Mouse (Mus musculus) right cerebral cortex, postnatal 36 days (tissue): ENCODE measurements around the gene Sec61g.
A peak's percentile ranks its signal among the peaks of the same experiment; 100 is the strongest.
"Not testable (repeated sequence)": the region's sequence is repeated elsewhere in the genome, so short reads cannot be mapped to it uniquely, and the experiment has no call there.

ENCODE experiments used
- DNase-seq, 2 experiments: peaks; one replicate each; pipeline ENCODE4 v3.0.0; 2022; ENCODE audit warnings: low spot score in 2 of 2, mixed read lengths in 1 of 2

The Sec61g gene

DNA sequence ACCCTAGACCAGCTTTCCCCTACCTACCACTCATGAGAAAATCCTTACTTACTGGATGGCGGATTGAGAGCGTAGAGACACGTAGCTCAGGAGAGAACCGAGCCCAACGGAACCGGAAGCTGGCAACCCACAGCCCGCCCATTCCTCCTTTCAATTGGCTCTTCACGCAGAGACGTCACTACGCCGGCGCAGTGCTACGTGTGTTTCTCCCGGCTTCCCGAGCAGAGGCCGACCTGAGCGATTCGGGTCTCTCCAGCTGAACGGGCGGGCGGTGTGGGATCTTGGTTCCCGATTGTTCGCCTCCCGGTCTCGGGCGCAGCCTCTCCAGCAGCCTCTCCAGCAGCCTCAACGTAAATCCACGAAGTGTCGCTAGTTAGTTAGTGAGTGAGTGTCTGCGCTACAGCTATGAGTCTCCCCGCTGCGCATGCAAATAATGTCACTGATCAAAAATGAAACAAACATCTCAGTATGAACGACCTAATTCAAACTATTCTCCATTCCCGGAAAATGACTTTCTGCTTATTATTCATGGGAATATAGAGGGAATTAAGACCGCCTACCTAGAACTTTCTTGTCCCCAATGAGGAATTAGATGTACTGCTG lies at the start of gene Sec61g:
Gene Sec61g (minus strand): TSS at position 433 of the 603 bp plus-strand sequence.
- peak; percentile 92 to 93 for DNase-seq

DNA sequence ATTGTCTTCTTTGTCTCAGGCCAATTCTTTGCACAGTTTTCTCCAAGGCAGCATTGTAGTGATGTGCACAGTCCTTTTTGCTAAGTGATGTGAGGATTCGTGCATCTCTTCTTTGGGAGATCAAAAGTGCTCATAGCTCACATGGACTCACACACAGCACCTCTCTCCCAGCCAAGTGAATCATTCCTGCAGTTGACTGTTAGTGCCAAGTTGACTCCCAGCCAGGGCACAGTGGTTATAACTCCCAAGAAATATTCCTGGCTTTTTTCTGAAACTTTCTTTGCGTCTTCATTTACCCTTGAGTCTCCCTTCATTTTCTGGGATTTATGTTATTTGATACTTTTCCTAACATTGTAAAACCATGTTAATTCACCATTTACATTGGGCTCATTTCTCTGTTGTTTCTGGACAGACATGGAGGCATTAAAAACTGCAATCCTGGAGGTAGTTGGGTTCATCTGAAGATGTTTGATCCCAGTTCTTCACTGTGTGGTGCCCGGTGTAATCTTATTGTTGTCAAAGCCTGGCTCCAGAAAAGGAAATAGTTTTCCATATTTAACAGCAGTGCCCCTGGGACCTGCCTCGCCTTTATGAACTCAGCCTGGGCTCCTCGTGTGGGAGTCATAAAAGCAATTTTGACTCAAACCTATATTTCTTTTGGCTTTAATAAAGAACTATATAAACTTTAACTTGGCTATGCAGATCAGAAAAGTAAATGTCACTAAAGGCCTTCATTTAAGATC lies 38.3 kb upstream of the Sec61g start:
- no peak for DNase-seq

- no peak for DNase-seq
These were observed 29.1 kb upstream of the Sec61g start for GRCm38 (mm10) chr11:16537379-16537778.

DNA sequence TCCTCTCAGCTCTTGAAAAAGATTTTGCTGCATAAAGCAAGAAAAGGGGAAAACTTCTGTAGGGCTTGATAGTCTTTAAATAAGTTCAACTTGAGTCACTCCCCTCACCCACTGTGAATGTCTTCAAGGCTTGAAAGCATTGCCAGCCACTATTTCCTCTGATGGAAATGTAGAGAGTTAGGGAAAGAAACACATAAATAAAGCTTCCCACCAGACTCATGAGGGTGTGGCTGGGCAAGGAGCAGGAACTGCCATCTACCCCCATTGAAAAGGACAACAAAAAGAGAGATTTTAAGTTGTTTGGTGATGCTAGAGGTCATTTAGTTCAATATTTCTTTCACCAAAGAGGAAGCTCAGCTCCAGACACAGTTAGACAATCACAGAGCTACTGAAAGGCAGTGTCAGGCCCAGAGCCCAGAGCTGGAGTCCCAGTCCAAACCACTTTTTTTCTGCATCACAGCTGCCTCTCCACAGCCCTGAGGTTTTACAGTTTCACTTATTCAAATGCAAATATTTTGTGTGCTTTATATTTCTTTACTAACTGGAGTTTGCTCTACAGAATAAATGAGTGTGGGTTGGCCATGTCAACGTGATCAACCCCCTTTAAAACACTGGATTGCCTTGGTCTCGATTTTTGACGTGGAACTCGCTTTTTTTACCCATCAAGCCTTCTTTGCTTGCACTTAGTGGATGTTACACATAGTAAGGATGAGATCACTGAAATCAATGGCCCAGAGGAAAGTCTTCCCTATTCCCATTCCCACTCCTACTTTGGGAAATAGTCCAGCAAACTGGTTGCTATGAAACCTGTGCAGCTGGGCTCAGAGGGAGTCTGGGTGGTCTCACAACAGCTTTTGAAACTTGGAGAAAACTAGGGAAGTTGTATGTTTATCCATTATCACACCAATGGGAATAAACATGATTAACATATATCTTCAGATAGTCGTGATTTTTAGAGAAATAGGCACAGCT lies 26.6 kb upstream of the Sec61g start:
- no peak for DNase-seq

DNA sequence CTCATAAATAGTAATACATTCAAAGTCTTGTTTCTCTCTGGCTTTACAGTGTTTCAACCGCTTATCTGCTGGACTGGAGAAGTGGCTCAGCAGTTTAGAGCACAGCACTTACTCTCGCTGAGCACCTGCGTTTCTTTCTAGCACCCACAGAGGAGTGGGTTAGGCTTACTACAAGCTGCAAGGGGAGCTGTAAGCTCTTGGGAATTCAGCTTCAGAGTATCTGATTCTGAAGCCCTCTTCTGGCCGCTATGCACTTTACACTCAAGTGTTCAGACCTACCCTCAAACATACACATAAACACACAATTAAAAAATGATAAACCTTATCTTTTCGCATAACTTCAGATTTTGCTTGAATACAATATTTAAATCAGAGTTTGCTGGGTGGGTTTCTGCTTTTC lies 24.6 kb upstream of the Sec61g start:
- DNase-seq: no peak

- no peak for DNase-seq
These were observed 20.6 kb upstream of the Sec61g start for GRCm38 (mm10) chr11:16528909-16529308.

GRCm38 (mm10) chr11:16528391-16528790 lies 20.1 kb upstream of the Sec61g start:
- no peak for DNase-seq

DNA sequence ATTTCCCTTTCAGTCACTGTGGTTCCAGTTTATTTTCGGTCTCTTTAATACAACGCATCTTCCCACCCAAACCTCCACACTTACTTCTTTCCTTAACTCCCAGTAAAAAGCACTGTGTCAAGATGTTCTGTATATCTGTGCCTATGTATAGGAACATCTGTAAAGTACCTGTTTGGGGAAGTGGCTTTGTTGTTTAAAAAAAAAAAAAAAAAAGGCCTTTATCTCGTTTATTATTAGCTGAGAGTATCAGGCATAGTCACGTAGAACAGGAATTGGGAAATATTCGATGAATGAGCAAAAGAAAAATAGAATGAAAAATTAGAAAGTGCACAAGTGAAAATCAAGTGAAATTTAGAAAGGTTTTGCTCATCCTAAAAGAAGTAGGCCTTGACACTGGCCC lies 19.5 kb upstream of the Sec61g start:
- no peak for DNase-seq

DNA sequence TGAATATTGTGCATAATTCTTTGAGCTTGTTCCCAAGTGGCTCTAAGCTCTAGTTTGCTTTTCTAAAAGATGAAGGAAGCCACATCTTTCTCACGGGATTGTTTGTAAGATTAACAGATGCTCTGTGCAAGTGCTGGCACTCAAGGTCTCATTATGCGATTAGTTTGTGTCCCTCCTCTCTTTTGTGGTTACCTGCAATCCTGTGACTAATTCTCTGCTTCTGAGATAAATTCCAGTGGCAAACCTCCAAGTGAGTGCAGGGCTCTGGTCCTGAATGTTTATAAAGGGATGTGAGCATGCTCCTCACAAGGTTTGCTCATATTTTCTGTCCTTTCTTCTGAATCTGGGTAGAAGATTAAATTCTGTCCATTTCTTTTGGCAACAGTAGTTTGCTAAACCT lies 18.2 kb upstream of the Sec61g start:
- no peak for DNase-seq

GRCm38 (mm10) chr11:16525724-16526123 lies 17.4 kb upstream of the Sec61g start:
- no peak for DNase-seq

DNA sequence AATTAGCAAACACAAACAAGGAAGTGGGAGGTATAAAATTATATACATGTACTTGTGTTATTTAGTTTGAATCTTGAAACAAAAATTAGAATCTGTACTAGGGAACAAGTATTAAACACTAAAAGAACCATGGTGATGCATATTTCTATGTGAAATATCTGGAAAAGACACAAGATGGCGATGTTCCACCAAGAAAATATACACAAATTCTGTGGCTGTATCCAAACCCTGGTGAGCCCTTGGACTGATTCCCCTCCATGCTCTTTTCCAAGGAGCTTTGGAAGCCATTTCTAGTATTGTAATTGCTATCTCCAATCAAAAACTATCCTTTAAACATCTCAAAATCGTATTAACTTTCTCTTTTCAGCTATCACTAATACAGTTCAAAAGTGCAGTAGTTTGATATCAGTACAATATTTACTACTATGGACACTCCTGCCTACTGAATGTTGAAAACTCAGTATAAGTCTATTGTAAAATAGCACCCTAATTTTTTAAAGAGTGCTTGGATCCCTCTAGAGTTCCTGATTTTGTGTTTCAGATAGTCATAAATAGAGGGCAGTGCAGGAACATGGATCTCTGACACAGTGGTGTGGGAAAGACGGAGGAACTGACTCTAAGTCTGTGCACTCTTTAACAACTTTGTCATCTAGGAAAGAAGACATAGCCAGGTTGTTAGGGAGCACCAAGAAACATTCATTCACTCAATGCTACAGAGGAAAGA lies 16.8 kb upstream of the Sec61g start:
- DNase-seq: no peak

DNA sequence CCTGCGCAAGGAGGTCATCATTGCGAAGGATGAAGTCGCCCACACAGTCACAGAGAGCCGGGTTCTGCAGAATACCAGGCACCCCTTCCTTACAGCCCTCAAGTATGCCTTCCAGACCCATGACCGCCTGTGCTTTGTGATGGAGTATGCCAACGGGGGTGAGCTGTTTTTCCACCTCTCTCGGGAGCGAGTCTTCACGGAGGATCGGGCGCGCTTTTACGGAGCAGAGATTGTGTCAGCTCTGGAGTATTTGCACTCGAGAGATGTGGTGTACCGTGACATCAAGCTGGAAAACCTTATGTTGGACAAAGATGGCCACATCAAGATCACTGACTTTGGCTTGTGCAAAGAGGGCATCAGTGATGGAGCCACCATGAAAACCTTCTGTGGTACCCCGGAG lies 6.8 kb upstream of the Sec61g start:
- DNase-seq: not testable (repeated sequence)

- not testable (repeated sequence) for DNase-seq
These were observed 5.9 kb upstream of the Sec61g start for GRCm38 (mm10) chr11:16514221-16514620.

DNA sequence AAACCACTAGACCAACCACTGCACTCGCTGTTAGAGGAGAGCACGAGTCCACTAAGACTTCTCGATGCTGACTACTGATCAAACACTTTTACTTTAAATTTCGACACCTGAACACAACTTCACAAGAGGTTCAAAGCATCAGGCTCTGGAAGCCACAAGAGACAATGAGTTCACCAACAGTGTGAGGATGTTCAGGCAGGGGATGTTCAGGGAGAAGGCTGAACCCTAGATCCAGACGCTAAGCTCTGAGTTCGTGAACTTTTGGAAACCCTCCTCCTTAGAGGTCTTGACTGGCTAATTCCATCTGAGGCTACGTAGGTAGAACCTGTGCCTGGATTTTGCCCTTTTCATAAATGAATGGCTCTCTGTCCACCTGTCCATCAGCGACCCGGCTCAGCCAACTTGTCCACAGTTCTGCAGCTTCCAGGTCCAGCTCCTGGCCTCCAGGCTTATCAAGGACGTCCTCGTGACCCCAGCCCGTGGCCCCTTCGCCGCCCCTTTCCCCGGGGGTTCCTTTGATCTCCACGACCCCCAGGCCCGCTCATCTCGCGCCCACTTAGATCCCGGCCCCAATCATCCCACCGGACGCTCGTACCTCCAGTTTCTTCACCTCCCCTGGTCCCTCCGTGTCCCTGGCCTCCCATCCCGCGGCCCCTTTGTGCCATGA lies 766 bp downstream of the Sec61g start:
- DNase-seq: no peak

GRCm38 (mm10) chr11:16505999-16506398 lies 2.3 kb downstream of the Sec61g start:
- no peak for DNase-seq

DNA sequence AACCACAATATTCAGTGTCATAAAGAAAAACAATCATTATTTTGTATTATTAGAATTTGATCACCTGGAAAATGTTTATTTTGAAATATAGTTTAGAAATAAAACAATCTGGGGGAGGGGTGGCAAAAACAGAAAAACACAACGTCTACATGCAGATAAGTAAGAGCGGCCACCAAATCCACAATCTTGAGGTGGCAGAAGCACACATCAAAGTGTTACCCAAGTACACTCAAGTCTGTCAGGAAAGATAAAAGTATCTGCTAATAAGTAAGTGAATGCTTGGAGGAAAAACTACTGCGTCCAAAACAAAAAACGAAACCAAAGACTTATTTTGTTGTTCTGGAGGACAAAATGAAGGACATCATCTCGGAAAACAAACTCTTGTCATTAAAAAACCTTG lies 5.1 kb downstream of the Sec61g start:
- DNase-seq: no peak

GRCm38 (mm10) chr11:16502744-16503143 lies 5.5 kb downstream of the Sec61g start:
- DNase-seq: no peak

DNA sequence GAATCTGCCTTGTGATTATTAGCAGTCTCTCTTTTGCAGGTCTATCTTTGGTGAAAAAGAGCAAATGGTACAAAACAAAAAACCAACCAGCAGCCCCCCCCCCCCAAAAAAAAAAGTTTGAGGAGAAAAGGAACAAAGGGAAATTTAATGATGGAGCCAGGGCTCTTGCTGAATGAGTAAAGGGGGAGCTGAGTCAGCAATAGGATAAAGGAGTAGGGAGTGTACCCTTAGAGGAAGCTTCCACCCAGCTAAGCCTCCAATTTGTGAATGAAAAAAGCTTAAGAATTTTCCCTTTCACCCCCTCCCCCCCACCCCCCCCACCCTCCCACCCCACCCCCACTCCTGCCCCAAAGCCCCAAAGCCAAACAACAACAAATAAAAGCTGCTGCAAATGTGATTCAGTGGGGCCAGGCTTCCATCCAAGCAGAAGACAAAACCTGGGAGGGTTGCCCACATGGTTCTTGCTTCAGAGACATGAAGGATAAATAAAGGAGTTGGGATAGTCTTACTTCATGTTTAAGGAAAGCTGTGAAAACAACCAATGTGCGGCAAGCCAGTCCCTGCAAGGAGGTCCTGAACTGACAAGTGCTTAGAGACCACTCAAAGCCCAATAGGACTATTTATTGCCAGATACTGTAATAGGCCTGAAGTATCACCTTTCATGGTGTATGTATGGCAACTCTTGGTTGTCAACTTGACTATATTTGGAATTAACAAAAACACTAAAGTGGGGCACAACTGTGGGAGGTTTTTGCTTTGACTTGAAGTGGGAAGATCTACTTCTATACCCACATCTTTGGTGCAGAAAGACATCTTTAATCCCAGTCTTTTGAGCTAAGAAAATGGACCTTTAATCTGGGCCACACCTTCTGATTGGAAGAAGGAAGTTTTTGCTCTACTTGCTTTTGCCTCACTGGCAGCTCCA lies 9.3 kb downstream of the Sec61g start:
- no peak for DNase-seq
